Comparison of ENCODE assay signal across 8 mouse cellular contexts in the genomic region with DNA sequence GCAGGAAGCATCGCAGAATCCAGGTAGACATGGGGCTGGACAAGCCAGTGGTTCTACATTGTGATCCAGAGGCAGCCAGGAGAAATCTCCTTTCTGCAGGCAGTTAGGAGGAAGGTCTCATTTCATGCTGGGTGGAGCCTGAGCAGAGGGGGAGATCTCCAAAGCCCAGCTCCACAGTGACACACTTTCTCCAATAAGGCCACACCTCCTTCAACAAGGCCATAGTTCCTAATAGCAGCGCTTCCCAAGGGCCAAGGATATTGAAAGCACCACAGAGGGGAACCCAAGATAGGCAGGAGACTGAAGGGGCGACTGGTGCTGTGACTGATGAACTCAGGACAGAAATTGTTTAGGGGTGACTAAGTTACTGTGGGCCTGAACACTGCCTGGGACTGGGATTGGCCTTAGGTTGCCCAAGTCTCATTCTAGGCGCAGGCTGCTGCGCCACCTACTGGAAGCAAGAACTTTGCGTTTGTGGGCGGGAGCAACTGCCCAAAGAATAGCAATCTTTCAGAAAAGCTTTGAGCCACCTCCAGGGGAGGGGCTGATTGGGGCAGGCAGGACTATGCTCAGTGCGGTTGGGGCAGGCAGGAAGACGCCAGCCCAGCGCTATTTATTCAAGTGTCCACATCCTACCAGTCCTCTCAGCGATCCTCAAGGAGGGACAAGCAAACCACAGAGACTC. TPM values are rescaled to one million over a fixed set of nuclear protein-coding genes. Genes with fewer than 3 reads are reported as not detected.
DNase-seq lines count a peak whose midpoint lies in the region; ATAC-seq lines count a peak whose summit lies in the region.
"Not testable (repeated sequence)": the region's sequence is repeated elsewhere in the genome, so short reads cannot be mapped to it uniquely, and the experiment has no call there.

No protein-coding gene starts in this region.

- WGBS in embryonic facial prominence, embryonic 11.5 days = 4% methylated on average over 7 of the region's 11 CpGs
- 3% methylated on average over 8 of the region's 11 CpGs for WGBS in intestine, embryonic 16.5 days
- WGBS in limb, embryonic 10.5 days = 0% methylated on average over 8 of the region's 11 CpGs

- not testable (repeated sequence) for H3K36me3 ChIP-seq in embryonic facial prominence, embryonic 11.5 days (replicated peaks; ENCODE audit: control insufficient read depth, insufficient read depth, low read depth, low read length); intestine, embryonic 16.5 days (ENCODE audit: control insufficient read depth, insufficient read depth, low read length); limb, embryonic 10.5 days

- DNase-seq in adrenal gland, adult 18-20 months (ENCODE audit: low spot score in 2 of 2) = peak; percentile 40 to 49
- peak; percentile 56 for DNase-seq in embryonic facial prominence, embryonic 11.5 days (ENCODE audit: low spot score)
- DNase-seq in heart, adult 8-10 months (ENCODE audit: low spot score) = peak; percentile 29
- peak; percentile 45 for DNase-seq in limb, embryonic 10.5 days (ENCODE audit: low spot score)
- peak; percentile 38 for DNase-seq in right cerebral cortex, adult 18-20 months
- peak; percentile 36 to 60 for DNase-seq in urinary bladder, postnatal 4 days (ENCODE audit: low spot score in 2 of 2)

- not testable (repeated sequence) for H3K4me2 ChIP-seq in embryonic facial prominence, embryonic 11.5 days (ENCODE audit: low read depth, low read length); intestine, embryonic 16.5 days (ENCODE audit: low read depth, low read length)

- ATAC-seq in embryonic facial prominence, embryonic 11.5 days (replicated peaks; ENCODE audit: insufficient number of reproducible peaks, low FRiP score, low TSS enrichment, low read depth) = peak; percentile 82
- peak; percentile 77 for ATAC-seq in intestine, embryonic 16.5 days
- peak; percentile 97 for ATAC-seq in megakaryocyte progenitor cell, adult 5-6 weeks (replicated peaks; ENCODE audit: poor library complexity)

- not testable (repeated sequence) for H3K4me1 ChIP-seq in embryonic facial prominence, embryonic 11.5 days (ENCODE audit: control insufficient read depth, insufficient read depth, low read length); intestine, embryonic 16.5 days (ENCODE audit: control insufficient read depth, insufficient read depth, low read length); limb, embryonic 10.5 days

- H3K9me3 ChIP-seq in embryonic facial prominence, embryonic 11.5 days (replicated peaks; ENCODE audit: control insufficient read depth, low read length); intestine, embryonic 16.5 days (ENCODE audit: control insufficient read depth, low read length); limb, embryonic 10.5 days (replicated peaks): not testable (repeated sequence)

- not testable (repeated sequence) for H3K27me3 ChIP-seq in embryonic facial prominence, embryonic 11.5 days (ENCODE audit: control insufficient read depth, insufficient read depth, low read length); intestine, embryonic 16.5 days (replicated peaks; ENCODE audit: control insufficient read depth, insufficient read depth, low read length); limb, embryonic 10.5 days (ENCODE audit: low read depth, poor library complexity, severe bottlenecking)

- not testable (repeated sequence) for H3K4me3 ChIP-seq in embryonic facial prominence, embryonic 11.5 days (ENCODE audit: low read depth, low read length); intestine, embryonic 16.5 days (ENCODE audit: low read length); limb, embryonic 10.5 days

- not testable (repeated sequence) for H3K9ac ChIP-seq in embryonic facial prominence, embryonic 11.5 days (replicated peaks; ENCODE audit: low read length); intestine, embryonic 16.5 days (ENCODE audit: low read depth, low read length)

- H3K27ac ChIP-seq in embryonic facial prominence, embryonic 11.5 days (replicated peaks; ENCODE audit: low read depth, low read length); intestine, embryonic 16.5 days (ENCODE audit: low read length); limb, embryonic 10.5 days: not testable (repeated sequence)

RNA-seq across cellular contexts. Expression of gene H60b, which starts 53.8 kb away (rescaled TPM):
- under 1 TPM in 1 of 2 experiments, not detected in 1; 0.36 TPM for total RNA-seq in adrenal gland, adult 18-20 months (2021)
- polyA plus RNA-seq in embryonic facial prominence, embryonic 11.5 days (2014; fragmentation: Nextera tagmentation; extraction: Ambion mirVana) = 0.32 and 0.42 TPM in 2 replicates
- not detected for total RNA-seq in heart, adult 8-10 months (2022)
- 0.29 and 0.31 TPM in 2 replicates for polyA plus RNA-seq in intestine, embryonic 16.5 days (2015; fragmentation: Nextera tagmentation; extraction: Ambion mirVana)
- 0.35 TPM in 1 of 2 replicates, not detected in the other for polyA plus RNA-seq in limb, embryonic 10.5 days (2016; fragmentation: Nextera tagmentation; extraction: Ambion mirVana)
- not detected in 2 replicates for total RNA-seq in megakaryocyte progenitor cell, adult 5-6 weeks (2015)
- not detected in 2 replicates for total RNA-seq in megakaryocyte progenitor cell, adult 5-6 weeks (2017)

RNA-seq across cellular contexts. Expression of gene Raet1e, which starts 53.8 kb away (rescaled TPM):
- 1 to 10 TPM in 1 of 2 experiments, not detected in 1; 1.7 TPM for total RNA-seq in adrenal gland, adult 18-20 months (2021)
- 11.3 and 13.6 TPM in 2 replicates for polyA plus RNA-seq in embryonic facial prominence, embryonic 11.5 days (2014; fragmentation: Nextera tagmentation; extraction: Ambion mirVana)
- total RNA-seq in heart, adult 8-10 months (2022) = not detected
- polyA plus RNA-seq in intestine, embryonic 16.5 days (2015; fragmentation: Nextera tagmentation; extraction: Ambion mirVana) = 3.9 and 4.1 TPM in 2 replicates
- polyA plus RNA-seq in limb, embryonic 10.5 days (2016; fragmentation: Nextera tagmentation; extraction: Ambion mirVana) = 12.6 and 12.8 TPM in 2 replicates
- 0.83 TPM in 1 of 2 replicates, not detected in the other for total RNA-seq in megakaryocyte progenitor cell, adult 5-6 weeks (2015)
- 0.37 and 0.71 TPM in 2 replicates for total RNA-seq in megakaryocyte progenitor cell, adult 5-6 weeks (2017)
